ENCODE assay signal across 11 mouse cellular contexts in the genomic region with DNA sequence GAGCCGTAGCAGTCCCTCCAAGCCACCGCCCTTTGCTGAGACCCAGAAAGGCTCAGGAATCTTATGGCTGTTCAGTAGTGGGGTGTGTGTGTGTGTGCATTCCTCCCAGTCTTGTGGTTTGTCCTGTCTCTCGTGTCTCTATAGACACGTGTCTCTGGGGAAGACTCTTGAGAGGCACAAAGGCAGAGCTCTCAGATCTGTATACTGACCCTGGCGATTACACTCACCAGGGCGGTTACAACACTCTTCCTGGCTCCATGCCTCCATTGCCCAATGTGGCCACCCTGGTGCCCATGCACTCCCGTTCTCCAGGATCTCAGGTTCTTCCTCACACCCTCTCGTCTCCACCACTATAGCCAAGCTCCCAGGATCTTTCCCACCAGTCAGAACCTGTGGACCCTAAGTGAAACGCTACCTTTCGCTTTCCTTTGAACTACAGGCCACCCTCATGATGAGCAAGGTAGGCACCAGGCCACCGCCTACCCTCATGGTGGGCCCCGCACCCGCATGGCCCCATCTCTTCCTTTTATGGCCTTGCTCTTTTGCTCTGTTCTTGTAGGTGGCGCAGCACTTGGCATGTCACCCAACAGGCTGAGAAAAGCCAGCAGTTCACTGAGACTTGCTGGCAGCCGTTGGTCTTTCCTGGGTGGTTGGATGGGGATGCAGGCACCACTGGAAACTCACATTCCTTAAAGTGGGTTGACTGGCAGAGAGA.
DNase-seq lines count a peak whose midpoint lies in the region; ATAC-seq and TF ChIP-seq lines count a peak whose summit lies in the region.
"Had no signal": no experiment of that assay in that cellular context is flagged by ENCODE, and none has a peak within 500 bp of the region (broad histone marks: within the 10 kb centered on the region; RNA-seq: fewer than 3 reads in every experiment).

No protein-coding gene starts in this region.

- TF ChIP-seq EP300 in lung, postnatal 0 days (IDR thresholded peaks at IDR 0.05), result 0 out of 2 replicates have a peak, but pooled peaks have one; percentile 42

- H3K4me1 ChIP-seq in intestine, embryonic 14.5 days (replicated peaks; ENCODE audit: control insufficient read depth, insufficient read depth, low read length), result 0 out of 2 replicates have a peak, but pooled peaks cover 5% of the 10 kb centered on the region
- H3K4me1 ChIP-seq in intestine, postnatal 0 days (replicated peaks; ENCODE audit: control insufficient read depth, insufficient read depth, low read length), result no peaks in the 10 kb centered on the region
- peaks cover 18% of the 10 kb centered on the region for H3K4me1 ChIP-seq in embryonic fibroblast, embryonic 13.5 days (ENCODE audit: control insufficient read depth, insufficient read depth, low read length)
- peaks cover 8% of the 10 kb centered on the region for H3K4me1 ChIP-seq in lung, postnatal 0 days (ENCODE audit: insufficient read depth, low read depth, low read length)
- H3K4me1 ChIP-seq: midbrain, embryonic 15.5 days had no signal

- WGBS in intestine, embryonic 14.5 days, result 85% methylated on average over 15 of the region's 15 CpGs
- 82% methylated on average over 15 of the region's 15 CpGs for WGBS in intestine, postnatal 0 days
- 67% methylated on average over 15 of the region's 15 CpGs for WGBS in lung, postnatal 0 days

- H3K9me3 ChIP-seq in intestine, embryonic 14.5 days (ENCODE audit: control insufficient read depth, low read length), result no peaks in the 10 kb centered on the region
- no peaks in the 10 kb centered on the region for H3K9me3 ChIP-seq in intestine, postnatal 0 days (ENCODE audit: control insufficient read depth)
- H3K9me3 ChIP-seq in lung, postnatal 0 days (ENCODE audit: low read length), result no peaks in the 10 kb centered on the region
- H3K9me3 ChIP-seq: embryonic facial prominence, embryonic 13.5 days; midbrain, embryonic 15.5 days had no signal

- no peak overlapping the region for H3K4me3 ChIP-seq in intestine, embryonic 14.5 days (ENCODE audit: low read depth, low read length)
- no peak overlapping the region for H3K4me3 ChIP-seq in intestine, postnatal 0 days (ENCODE audit: low read depth, low read length)
- no peak overlapping the region for H3K4me3 ChIP-seq in embryonic fibroblast, embryonic 13.5 days (ENCODE audit: insufficient read depth, low read length)
- H3K4me3 ChIP-seq in lung, postnatal 0 days (ENCODE audit: low read depth, low read length), result no peak overlapping the region
- H3K4me3 ChIP-seq in layer of hippocampus, adult 2 months, result no peak overlapping the region
- H3K4me3 ChIP-seq: embryonic facial prominence, embryonic 13.5 days; midbrain, embryonic 15.5 days had no signal

- no peak for TF ChIP-seq POLR2A in embryonic fibroblast, embryonic 13.5 days (IDR thresholded peaks at IDR 0.05; ENCODE audit: low read depth, low read length)

- no peak overlapping the region for H3K4me2 ChIP-seq in intestine, embryonic 14.5 days (ENCODE audit: low read length)
- no peak overlapping the region for H3K4me2 ChIP-seq in intestine, postnatal 0 days (replicated peaks; ENCODE audit: low read depth)
- no peak overlapping the region for H3K4me2 ChIP-seq in lung, postnatal 0 days (replicated peaks; ENCODE audit: low read depth, low read length)
- H3K4me2 ChIP-seq: embryonic facial prominence, embryonic 13.5 days; midbrain, embryonic 15.5 days had no signal

- no peaks in the 10 kb centered on the region for H3K27me3 ChIP-seq in intestine, embryonic 14.5 days (replicated peaks; ENCODE audit: control insufficient read depth, insufficient read depth, low read length)
- H3K27me3 ChIP-seq in intestine, postnatal 0 days (replicated peaks; ENCODE audit: control insufficient read depth, insufficient read depth, low read length), result no peaks in the 10 kb centered on the region
- no peaks in the 10 kb centered on the region for H3K27me3 ChIP-seq in lung, postnatal 0 days (replicated peaks; ENCODE audit: insufficient read depth, low read length)
- H3K27me3 ChIP-seq: midbrain, embryonic 15.5 days had no signal

- H3K27ac ChIP-seq in intestine, embryonic 14.5 days (ENCODE audit: low read depth), result no peak overlapping the region
- H3K27ac ChIP-seq in intestine, postnatal 0 days (ENCODE audit: low read depth, low read length), result no peak overlapping the region
- 0 out of 2 replicates have a peak overlapping the region, but pooled peaks have one; percentile 6 for H3K27ac ChIP-seq in embryonic fibroblast, embryonic 13.5 days (ENCODE audit: insufficient read depth, low read length)
- H3K27ac ChIP-seq in lung, postnatal 0 days (ENCODE audit: low read length), result peak overlapping the region; percentile 66
- H3K27ac ChIP-seq in layer of hippocampus, adult 2 months, result no peak overlapping the region
- H3K27ac ChIP-seq: embryonic facial prominence, embryonic 13.5 days; midbrain, embryonic 15.5 days had no signal

- peaks cover 16% of the 10 kb centered on the region; the same call in 1 of the 2 replicates for H3K36me3 ChIP-seq in intestine, embryonic 14.5 days (ENCODE audit: control insufficient read depth, insufficient read depth, low read length)
- H3K36me3 ChIP-seq in intestine, postnatal 0 days (ENCODE audit: control insufficient read depth, insufficient read depth), result peaks cover 51% of the 10 kb centered on the region
- peaks cover 29% of the 10 kb centered on the region for H3K36me3 ChIP-seq in lung, postnatal 0 days (ENCODE audit: insufficient read depth, low read length)
- H3K36me3 ChIP-seq: midbrain, embryonic 15.5 days had no signal

- ATAC-seq in intestine, embryonic 14.5 days (replicated peaks; ENCODE audit: low FRiP score, low TSS enrichment, low read depth), result 0 out of 2 replicates have a peak, but pooled peaks have one; percentile 36
- no peak for ATAC-seq in intestine, postnatal 0 days
- peak; percentile 90 for ATAC-seq in lung, postnatal 0 days
- no peak for ATAC-seq in erythroblast, adult 5-6 weeks (replicated peaks; ENCODE audit: low FRiP score, poor library complexity, severe bottlenecking)
- ATAC-seq: midbrain, embryonic 15.5 days had no signal

- DNase-seq in intestine, embryonic 14.5 days (ENCODE audit: low spot score), result no peak
- peak; percentile 54 for DNase-seq in NIH3T3 (ENCODE audit: low read depth)
- peak; percentile 77 for DNase-seq in lung, postnatal 0 days (ENCODE audit: low spot score)
- DNase-seq in layer of hippocampus, adult 2 months (ENCODE audit: low spot score in 2 of 2), result no peak
- no peak for DNase-seq in retina, postnatal 1 day
- DNase-seq: thymus, adult 18-20 months had no signal

- TF ChIP-seq CTCF in intestine, postnatal 0 days (IDR thresholded peaks at IDR 0.05; ENCODE audit: low read depth), result no peak
- no peak for TF ChIP-seq CTCF in embryonic fibroblast, embryonic 13.5 days (IDR thresholded peaks at IDR 0.05; ENCODE audit: borderline replicate concordance, insufficient read depth, low read length)
- TF ChIP-seq CTCF in lung, postnatal 0 days (IDR thresholded peaks at IDR 0.05), result no peak
- TF ChIP-seq CTCF in layer of hippocampus, adult 2 months (conservative IDR thresholded peaks at IDR 0.05), result no peak

- H3K9ac ChIP-seq in intestine, embryonic 14.5 days (ENCODE audit: low read length), result no peak overlapping the region
- H3K9ac ChIP-seq in intestine, postnatal 0 days (ENCODE audit: low read depth, low read length), result no peak overlapping the region
- no peak overlapping the region for H3K9ac ChIP-seq in lung, postnatal 0 days (replicated peaks; ENCODE audit: low read depth)
- H3K9ac ChIP-seq: embryonic facial prominence, embryonic 13.5 days; midbrain, embryonic 15.5 days had no signal

Comparison
In these comparisons a context has a peak if more than half of its experiments do, and no peak if none do; other contexts are left out.
1. ATAC-seq: peak in intestine, embryonic 14.5 days (single experiment) and lung, postnatal 0 days (single experiment); none in intestine, postnatal 0 days (single experiment) and erythroblast, adult 5-6 weeks (single experiment).
2. DNase-seq: peak in NIH3T3 (single experiment) and lung, postnatal 0 days (single experiment); none in intestine, embryonic 14.5 days (single experiment), layer of hippocampus, adult 2 months (0 of 2) and retina, postnatal 1 day (single experiment).
3. H3K27ac ChIP-seq: peak in embryonic fibroblast, embryonic 13.5 days (single experiment) and lung, postnatal 0 days (single experiment); none in intestine, embryonic 14.5 days (single experiment), intestine, postnatal 0 days (single experiment) and layer of hippocampus, adult 2 months (single experiment).